Mouse (Mus musculus) MEL-GATA-1-ER (cell line): ENCODE data around the gene Hk1.

Experiments
- DNase-seq: peaks from one replicate; pipeline ENCODE4 v3.0.0-alpha.2; 2012; ENCODE audit warnings: low read depth; ENCODE audit errors: extremely low read depth

The Hk1 gene

DNA sequence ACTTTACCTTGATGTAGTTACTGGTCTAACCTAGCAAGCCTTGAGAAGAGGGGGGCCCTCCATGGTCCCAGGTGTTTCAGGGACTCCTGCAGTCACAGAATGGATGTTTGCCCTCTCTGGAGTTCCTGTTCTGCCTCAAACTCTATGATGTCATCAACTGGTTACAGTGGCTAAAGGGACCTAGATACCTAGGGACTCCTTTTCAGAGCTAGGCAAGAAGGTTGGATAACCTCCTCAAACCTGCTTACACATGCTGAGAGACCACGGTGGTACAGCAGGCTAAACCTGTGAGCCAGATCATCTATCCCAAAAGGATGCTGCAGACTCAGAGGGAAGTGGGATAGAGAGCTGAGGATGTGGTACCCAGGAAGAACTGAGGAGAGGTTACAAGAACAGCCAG, at the start of gene Hk1:
Hk1 (minus strand) TSS at position 101 of the 400 bp plus-strand sequence.
- no peak for DNase-seq

DNA sequence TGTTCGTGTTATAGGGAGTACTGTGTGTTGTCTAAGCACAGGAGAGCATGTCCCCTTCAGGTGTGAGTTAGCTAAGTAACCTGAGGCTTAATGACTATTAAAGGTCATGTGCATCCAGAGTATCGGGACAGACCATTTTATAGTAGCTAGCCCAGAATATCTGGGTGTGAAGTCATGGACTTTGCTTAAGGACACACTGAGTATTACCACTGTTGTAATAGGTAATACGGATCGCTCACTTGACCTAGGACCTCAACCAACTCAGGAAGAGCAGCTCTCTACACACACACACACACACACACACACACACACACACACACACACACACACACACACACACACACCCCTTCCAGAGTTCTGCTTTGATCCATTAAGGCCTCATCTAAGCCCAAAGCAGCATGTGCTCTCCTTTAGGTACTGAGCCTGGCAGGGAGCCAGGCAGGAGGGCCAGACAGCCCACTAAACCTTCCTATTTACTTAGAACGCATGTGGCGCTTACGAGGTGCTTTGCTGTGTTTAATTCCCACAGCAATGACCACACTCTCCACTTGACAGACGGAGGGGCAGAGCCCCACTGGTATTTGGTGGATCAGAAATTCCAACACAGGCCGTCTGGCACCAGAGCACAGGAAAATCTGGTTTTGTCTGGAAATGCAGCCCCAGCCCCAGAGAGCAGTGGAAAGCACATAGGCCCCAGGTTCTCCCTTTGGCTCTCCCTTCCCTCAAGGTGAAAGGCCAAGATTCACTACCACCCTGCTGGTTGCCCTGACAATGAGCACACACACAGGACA, 45.6 kb upstream of the Hk1 start:
- DNase-seq, result no peak

DNA sequence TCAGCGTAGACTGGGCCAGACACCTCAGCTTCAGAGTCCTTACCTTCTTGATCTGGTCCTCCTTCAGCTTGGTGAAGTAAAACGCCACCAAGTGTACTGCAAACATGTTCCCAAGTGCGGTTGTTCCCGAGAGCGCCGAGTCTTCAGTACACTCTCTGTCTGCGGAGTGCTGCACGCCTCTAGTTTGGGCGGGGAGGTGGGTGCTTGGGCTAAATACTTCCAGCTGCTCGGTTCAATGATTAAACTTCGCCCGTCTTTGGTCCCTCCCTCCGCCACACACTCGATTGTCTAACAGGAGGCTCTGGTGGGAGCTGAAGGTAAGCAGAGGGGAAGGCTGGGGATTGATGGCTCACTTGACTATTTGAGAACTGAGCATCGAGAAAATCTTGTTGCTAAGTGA, 42.5 kb upstream of the Hk1 start, which contains the start of gene Hkdc1:
Hkdc1 (minus strand) TSS at position 237 of the 400 bp plus-strand sequence.
- DNase-seq, result no peak

DNA sequence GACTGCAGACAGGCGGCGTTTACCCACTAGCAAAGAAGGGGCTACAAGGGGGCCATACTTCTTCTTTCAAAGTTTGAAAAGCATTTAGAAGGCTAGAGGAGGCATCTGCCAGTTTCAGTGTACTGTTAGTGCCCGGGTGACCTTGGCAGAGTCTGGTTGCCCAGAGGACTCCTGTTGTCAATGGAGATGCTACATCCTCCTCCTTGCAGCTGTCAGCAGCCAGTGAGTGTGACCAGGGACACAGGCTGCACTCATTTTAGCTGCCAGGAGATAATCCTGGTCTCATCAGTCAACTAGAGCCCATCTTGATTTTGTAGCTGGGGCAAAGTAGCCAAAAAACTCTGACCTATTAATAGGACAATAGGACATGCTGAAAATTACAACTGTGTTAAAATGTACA, 41.4 kb upstream of the Hk1 start:
- no peak for DNase-seq

DNA sequence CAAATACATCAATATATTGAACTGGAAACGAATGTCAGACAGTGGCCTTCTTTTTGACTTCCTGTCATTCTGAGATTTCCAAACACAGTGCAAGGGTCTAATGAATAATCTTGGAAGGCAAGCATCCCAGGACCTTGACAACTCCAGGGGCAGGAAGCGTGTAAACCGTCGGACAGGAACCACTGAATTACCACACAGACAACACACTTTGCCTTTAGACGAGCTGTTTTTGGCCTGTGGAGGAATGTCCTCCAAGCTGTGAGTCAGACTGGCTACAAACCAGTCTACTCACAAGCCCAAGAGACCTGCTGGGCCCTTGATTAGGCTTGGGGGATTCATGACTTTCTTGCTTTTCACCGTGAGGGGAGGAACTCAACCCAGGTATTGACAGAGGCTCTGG, 40.7 kb upstream of the Hk1 start:
- no peak for DNase-seq

DNA sequence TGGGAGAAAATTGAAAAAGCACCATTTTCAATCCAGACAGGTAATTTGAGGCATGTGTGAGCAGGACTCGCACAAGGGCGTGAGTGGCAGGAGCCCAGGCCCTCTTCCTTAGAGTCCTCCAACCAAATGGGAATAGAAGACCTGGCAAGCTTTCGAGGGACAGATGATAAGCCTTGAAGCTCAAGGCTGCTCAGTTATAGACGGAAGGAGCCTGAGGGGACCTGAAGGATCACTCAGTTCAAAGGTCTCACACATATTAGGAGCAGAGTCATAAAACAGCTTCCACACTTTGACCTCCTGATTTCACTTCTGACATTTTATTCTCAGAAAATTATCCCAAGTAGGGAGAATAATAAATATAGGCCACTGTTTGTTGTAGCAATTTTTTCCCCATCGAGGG, 39.7 kb upstream of the Hk1 start:
- DNase-seq, result no peak

DNA sequence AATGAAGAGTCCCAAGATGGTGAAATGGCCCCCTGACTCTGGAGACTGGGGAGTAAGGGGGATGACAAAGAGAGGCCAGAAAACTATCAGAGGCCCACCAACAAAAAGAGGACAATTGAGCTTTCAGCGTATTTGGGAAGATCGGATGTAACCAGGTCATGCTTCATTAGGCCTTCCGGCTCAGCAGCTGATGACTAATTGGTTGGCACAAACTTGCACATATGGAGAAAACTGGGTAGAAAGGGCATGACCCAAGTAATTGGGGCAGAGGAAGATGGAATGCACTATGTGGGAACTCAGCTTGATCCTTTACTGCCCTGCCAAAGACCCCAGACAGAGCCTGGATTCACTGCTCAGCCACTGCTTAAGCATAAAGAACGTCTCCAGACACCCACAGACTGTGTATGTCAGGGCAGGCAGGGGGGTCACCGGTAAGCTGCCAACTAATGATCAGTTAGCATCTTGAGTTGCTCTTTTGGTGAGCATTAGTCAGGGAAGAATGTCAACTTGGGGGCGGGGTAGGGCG, 39.2 kb upstream of the Hk1 start:
- no peak for DNase-seq

DNA sequence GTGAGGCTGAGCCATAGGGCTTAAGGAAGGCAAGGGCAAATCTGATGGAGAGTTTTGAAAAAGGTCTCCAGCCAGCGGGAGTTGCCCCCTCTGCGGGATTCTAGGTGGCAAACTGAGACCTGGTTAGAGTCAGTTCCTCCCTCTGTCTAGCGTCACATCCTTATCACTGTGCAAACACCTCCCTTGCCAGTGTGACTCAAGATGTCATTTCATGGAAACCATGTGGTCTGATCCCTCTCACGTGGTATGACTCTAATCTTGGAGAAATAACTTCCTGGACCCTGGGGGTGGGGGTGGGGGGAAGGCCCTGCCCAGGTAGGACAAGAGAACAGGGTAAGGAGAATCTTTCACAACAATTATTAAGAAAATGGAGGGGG, 33.9 kb upstream of the Hk1 start:
- DNase-seq, result peak; percentile 76

DNA sequence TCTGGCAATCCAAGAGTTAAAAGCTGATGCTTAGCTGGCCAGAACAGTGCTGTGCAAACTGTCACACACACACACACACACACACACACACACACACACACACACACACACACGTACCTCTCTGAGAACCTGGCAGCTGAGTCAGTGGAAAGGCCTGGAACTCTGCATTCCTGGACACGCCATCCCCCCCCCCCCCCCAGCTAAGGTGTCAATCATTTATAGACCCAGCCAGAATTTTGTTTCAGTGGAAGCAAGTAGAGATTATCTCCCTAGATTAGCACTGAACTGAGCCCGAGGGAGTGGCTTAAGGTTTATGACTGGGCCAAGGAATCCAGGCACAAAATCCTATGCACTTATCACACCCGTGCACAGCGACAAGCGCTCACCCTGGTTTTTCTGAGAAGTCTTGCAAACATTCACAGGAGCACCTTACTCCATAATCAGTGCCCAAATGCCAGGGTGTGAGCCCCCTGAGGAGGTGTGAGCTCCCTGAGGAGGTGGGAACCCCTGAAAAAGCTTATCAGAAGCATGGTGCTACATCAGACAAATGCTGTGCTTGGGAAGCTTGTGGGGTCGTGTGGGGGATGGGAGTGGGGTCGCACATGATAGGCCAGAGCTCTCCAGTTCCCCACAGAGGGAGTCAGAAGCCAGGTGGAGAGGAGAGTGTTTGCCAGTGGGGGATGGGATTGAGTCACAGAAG, 33.3 kb upstream of the Hk1 start:
- DNase-seq, result peak; percentile 23

DNA sequence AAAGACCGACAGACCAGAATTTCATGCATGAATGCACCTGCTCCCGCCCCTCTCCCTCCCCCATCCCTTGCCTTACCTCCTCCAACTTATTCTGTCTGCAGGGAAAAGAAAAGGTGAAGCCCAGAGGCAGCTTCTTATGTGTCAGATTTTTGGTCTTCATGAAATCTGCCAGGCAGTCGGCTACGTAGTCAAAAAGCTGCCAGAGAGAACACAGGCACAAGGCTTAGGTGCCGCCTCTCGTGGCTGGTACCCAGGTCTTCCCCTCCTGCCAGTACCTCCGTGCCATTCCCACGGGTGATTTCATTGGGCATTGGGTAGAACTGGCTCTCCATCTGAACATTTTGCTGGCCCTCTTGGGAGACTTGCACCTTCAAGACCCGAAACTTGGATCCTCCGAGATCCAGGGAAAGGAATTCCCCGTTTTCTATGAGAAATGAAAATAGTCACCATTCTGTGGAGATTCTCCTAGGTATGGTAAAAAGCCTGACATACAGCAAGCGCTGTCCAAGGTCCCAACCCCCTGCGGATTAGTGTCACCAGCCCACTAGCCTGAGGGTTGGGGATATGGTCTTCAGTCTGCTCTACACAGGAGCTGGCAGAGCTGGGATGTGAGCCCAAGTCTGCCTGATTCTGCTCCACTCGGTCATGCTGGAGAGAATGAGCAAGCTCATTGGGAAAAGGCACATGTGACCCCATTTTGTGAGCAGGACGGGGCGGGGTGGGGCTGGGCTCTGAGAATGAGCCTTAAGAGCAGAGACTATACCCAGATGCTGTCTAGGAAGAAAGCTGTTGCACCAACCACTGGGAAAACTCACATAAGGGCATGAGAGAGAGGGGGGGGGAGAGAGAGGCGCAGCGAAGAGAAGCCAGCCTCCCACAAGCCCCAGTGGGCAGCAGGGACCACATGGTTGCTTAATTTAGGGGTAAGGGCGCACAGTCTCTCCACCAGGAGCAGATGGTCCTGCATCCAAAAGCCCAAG, 32.0 kb upstream of the Hk1 start:
- no peak for DNase-seq

DNA sequence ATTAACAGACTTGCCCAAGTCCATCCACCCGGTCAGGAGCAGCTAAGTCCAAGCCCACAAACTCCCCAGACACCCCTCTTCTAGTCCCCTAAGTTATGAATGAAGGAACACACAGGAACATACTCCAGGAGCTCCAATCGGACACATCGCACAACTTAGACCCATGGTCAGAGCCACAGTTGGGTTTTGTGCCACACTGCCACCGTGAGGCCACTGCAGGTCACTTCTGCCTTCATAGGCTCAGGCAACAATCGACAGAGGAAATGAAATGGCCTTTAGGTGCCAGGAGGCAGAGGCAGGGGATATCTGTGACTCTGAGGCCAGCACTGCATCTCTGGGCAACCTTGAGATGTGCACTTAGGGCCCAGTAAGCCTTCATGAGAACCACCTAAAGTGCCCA, 31.2 kb upstream of the Hk1 start:
- DNase-seq, result peak; percentile 43

DNA sequence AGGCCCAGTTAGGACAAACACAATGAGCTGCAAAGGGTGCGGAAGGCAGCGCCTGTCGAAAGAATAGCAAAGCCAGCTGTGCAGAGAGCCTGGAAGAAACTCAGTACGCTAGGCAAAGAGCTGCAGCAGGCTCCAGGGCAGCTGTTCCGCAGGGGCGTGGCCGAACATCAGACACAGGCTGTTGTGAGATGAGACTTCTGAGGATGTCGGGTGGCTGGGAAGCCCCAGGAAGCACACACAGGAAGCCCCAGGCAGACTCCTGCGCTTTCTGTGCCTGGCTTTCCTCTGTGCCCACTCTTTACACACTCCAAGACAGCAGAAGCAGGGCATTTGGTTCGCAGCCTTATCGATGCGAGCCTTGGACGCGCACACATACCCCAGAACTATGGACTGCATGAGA, 25.2 kb upstream of the Hk1 start:
- no peak for DNase-seq

DNA sequence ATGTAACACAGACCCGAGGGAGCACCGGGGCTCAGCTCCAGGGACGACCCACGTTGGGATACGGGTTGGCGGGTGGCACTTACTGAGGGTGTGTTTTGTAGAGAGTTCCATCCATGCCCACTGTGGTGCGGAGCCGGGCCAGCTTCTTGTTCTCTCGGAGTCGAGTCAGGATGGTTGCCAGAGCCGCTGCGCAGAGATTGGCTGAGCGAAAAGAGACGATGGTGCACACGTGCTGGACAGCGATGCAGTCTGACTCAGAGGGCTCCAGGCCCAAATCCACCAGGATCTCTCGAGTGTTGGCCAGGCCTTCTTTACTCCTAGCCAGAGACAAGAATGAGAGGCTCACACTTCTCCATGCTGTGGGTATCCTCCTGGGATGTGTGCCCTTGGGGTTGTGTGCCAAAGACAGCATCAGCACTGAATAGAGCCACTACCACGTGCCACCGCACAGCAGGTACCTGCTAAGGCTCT, 22.0 kb upstream of the Hk1 start:
- DNase-seq, result no peak

DNA sequence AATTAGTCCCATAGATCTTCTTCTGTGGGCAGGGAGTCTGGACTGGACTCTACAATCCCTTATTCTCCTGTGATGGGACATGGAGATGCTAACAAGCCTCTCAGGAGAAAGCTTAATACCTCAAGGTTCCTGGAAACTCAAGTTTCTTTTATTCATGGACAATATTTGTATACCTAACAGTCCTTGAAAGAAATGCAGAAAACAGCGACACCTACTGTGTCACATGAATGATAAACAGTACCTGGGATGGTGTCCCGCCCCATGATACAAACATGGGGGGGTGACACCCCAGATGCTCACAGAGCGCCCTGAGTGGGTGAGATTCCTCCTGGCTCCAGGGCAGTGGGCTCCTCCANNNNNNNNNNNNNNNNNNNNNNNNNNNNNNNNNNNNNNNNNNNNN, 3.3 kb upstream of the Hk1 start:
- peak; percentile 30 for DNase-seq

DNA sequence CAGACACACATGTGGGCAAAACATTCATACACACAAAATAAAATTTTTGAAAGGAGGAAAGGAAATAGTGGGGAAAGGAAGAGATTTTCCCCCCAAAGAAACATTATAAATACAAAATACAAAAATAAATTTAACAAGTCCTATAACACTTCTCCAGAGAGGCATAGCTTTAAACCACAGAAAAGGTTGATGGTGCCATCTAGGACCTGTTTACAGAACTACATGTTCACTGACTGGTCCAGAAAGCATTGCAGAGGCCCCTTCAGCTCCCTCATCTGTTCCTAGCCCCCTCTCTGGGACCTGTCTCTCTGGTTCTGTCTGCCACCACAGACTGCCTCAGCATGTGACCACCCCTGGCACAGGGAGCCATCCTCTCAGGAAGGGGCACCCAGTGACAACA, 1.2 kb upstream of the Hk1 start:
- no peak for DNase-seq

DNA sequence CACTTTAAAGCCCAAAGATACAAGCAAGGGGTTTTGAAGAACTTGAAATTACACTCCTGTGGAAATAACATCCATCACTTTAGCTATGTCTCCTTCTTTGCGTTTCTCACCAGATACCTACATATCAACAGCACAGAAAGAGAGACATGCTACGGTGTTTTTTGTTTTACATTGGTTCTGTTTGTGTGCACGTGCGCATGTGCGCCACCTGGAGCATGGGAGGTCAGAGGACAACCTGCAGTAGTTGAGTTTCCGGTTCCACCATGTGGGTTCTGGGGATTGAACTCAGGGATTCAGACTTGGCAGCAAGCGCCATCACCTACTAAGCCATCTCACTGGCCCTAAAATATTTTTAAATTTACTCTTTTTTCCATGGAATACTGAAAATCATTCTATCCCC, 20.9 kb downstream of the Hk1 start:
- DNase-seq, result no peak

DNA sequence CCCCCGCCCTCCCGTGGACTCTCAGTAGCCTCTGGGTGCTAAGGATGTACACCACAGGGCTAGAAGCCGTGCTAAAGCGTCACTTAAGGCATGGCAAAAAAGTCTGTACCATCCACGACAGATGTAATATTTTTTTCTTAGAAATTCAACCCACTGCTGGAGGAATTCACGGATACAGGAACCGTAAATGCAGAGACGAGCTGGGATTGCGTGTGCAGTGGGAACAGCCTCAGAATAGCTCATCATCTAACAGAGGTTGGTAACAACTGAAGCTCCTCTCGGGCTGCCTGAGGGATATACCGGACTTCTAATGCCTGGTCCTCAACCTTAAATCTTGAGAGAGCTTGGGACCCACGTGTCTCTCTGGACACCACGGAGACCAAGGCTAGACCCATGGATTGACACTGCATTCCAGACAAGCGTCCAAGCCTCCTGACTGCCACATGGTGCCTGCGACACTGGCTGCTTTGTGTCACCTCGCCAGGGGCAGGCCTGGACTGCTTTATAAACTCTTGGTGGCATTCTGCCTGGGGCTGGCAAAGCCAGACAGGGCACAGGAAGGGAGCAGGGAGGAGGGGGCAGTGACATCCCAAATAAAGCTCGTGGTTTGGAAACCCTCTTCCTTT, 23.5 kb downstream of the Hk1 start:
- DNase-seq, result no peak

DNA sequence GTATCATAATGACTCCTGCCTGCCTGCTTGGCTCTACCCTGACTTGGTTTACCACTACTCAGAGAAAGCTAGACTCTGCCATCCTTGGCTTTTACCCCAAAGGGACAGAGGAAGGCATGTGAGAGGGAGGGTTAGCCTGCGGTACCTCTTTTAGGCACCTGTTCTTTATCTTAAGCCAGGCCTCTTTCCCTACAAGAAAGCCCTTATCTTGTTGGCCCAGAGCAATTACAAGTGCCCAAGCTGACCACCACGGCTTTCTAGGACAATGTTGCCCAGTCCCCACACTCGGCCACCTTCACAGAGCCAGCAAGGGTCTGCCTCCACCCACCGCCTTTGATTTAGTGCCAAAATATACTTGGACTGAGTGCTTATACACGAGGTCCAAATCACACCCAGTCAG, 34.6 kb downstream of the Hk1 start:
- no peak for DNase-seq

DNA sequence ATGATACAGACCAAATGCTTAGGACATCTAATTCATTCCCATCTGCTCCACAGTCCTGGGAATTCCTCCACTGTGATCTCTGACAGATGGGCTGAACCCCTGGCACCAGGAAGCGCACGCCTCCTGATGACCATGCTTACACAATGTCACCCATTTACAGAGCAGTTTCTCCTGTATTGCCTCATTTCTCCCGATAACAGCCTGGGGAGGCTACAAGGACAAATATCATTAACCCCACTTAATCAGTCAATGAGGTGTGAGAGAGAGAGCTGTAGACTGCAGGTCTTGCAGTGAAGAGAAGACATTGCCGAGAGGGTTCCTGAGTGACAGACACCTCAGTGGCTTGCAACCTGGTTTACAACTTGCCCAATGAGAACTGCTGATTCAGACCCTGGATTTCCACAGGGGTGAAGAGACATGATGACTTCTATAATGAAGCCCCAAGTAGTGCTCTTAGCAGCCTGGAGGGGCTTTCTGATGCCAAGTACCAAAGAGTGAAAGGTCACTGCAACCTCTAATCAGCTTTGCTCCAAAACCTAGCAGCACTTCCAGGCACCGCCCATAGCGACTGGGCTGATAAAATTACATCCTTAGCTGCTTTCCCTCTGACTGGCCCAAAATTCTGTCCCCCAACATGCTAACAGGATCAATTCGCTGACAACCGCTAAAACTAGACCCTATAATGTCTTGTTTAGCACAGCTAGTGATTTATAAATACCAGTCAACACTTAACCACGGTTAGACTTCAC, 35.5 kb downstream of the Hk1 start:
- no peak for DNase-seq

DNA sequence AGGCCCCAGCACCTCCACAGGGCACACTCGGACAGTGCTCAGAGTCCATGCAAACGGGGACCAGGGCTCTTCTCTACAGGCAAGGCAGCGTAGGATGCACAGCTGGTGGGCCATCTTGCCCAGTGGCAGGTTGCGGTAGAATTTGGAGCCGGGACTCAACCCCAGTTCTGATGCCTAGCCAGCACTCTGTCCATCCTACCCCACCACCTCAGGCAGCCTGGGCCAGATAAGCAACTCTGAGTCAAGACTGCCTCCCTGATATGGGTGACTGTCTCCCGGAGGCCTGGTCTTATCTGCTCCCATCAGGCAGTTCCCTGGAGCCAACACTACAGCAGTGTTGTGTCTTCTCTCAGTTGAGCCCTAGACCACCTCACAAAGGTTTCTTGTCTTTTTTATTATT, 37.2 kb downstream of the Hk1 start:
- DNase-seq, result no peak
